Mouse (Mus musculus) stomach, postnatal 0 days (tissue): ENCODE data around the gene Osbpl11. TPM values are rescaled to one million over a fixed set of nuclear protein-coding genes. Genes with fewer than 3 reads are reported as not detected.
A peak's percentile ranks its signal among the peaks of the same experiment; 100 is the strongest.

Experiments used
- ATAC-seq: fragments of 200-750 bp; cut with Nextera tagmentation; 2 replicates; pipeline ENCODE4 v1.8.0; 2017; ENCODE audit not compliant: low FRiP score, low TSS enrichment
- DNase-seq: peaks from one replicate; pipeline ENCODE4 v3.0.0-alpha.2; 2016; ENCODE audit warnings: low spot score
- H3K27ac ChIP-seq: fragments of 300-500 bp; sonication (generic); replicated peaks from 2 replicates; pipeline ENCODE4 v1.5.1; 2014; ENCODE audit warnings: mild to moderate bottlenecking, control low read depth
- H3K27me3 ChIP-seq: fragments of 300-500 bp; sonication (generic); 2 replicates; pipeline ENCODE4 v1.6.1; 2014; ENCODE audit warnings: low read length; ENCODE audit not compliant: control insufficient read depth, insufficient read depth
- H3K36me3 ChIP-seq: fragments of 300-500 bp; sonication (generic); 2 replicates; pipeline ENCODE4 v1.6.1; 2014; ENCODE audit warnings: low read length, mixed read lengths; ENCODE audit not compliant: control insufficient read depth, insufficient read depth
- H3K4me1 ChIP-seq: fragments of 300-500 bp; sonication (generic); replicated peaks from 2 replicates; pipeline ENCODE4 v1.6.1; 2014; ENCODE audit warnings: antibody characterized with exemption; ENCODE audit not compliant: control insufficient read depth, insufficient read depth
- H3K4me2 ChIP-seq: fragments of 300-500 bp; sonication (generic); replicated peaks from 2 replicates; pipeline ENCODE4 v1.6.1; 2014; ENCODE audit warnings: low read depth, mild to moderate bottlenecking, control low read depth, moderate library complexity
- H3K4me3 ChIP-seq: fragments of 300-500 bp; sonication (generic); 2 replicates; pipeline ENCODE4 v1.5.1; 2014; ENCODE audit warnings: low read depth, low read length, control low read depth
- H3K9ac ChIP-seq: fragments of 300-500 bp; sonication (generic); 2 replicates; pipeline ENCODE4 v1.6.1; 2014; ENCODE audit warnings: mild to moderate bottlenecking, low read length, control low read depth, mixed read lengths
- H3K9me3 ChIP-seq: fragments of 300-500 bp; sonication (generic); 2 replicates; pipeline ENCODE4 v1.6.1; 2016; ENCODE audit warnings: low read length; ENCODE audit not compliant: control insufficient read depth
- CTCF ChIP-seq: IDR thresholded peaks from 2 replicates; pipeline ENCODE4 v1.5.1; 2016; ENCODE audit warnings: antibody characterized with exemption, low read depth, mild to moderate bottlenecking, moderate library complexity
- EP300 ChIP-seq: optimal IDR thresholded peaks from 2 replicates; pipeline ENCODE3; 2016; ENCODE audit warnings: antibody characterized with exemption
- WGBS: fragments of 180-500 bp; shearing (Covaris S2); extraction: QIAGEN DNeasy Blood & Tissue Kit; methylation state at CpG from one replicate; pipeline ENCODE4 v1.1.7; 2014; 5-methylcytosine and 5-hydroxymethylcytosine counted together
- polyA plus RNA-seq: library from polyadenylated mRNA; unstranded; fragments of >200 nt; fragmentation: Nextera tagmentation; extraction: Ambion mirVana; gene quantifications from 2 replicates; pipeline ENCODE4 v1.2.1, GENCODE M21; 2015

The Osbpl11 gene
- polyA plus RNA-seq, 1 experiment from 2014 or later, result 8.1 TPM

DNA sequence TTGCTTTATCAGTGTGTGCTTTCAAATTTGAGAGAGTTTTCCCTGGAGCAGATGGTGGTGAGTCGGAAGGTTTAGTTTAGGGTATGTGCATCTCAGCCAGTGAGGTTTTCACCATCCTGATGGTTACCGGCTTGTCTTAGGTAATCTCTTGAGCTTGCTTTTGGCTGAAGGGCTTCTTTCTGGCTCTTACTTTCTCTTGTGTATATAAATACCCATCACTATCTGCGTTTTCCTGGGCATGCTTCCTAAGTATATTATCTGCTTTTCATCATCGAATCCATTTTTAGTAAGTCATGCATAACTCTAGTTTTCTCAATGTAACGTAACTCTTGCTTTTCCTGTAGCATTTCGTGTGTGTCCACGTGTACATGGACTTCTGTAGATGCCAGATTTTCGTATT, 76.0 kb downstream of the Osbpl11 start:
- no peak for DNase-seq
- H3K9me3 ChIP-seq, result no peaks in the 10 kb centered on the region
- H3K36me3 ChIP-seq, result no peaks in the 10 kb centered on the region; the same call in 1 of the 2 replicates
- no peaks in the 10 kb centered on the region for H3K27me3 ChIP-seq
- no peak for ATAC-seq
- peak overlapping the region; percentile 40; the same call in 1 of the 2 replicates for H3K27ac ChIP-seq
- TF ChIP-seq CTCF (no peak), EP300 (no peak)
- no peak overlapping the region for H3K4me3 ChIP-seq
- 46% methylated on average over 8 of the region's 8 CpGs for WGBS
- H3K9ac ChIP-seq, result no peak overlapping the region
- H3K4me2 ChIP-seq, result no peak overlapping the region
- H3K4me1 ChIP-seq, result peaks cover 6% of the 10 kb centered on the region; the same call in 1 of the 2 replicates

DNA sequence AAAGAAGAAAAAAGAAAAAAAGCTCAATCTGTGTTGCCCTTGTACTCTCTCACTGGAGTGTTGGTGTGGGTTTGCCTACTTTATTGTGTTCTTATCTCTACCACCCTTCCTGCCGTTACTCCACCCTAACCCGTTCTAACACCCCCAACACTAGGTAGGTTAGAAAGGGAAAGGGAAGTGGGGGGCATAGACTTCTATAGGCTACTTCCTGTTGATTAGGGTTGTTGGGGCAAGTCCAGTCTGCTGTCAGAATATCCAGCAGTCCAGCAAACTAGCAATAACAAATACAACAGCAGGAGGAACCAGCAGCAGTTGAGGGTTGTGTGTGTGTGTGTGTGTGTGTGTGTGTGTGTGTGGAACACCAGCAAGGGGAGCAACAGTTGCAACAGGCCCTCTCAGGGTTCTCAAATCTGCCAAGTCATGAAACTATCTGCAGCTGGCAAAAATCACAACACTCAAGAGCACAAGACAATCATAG, 76.8 kb downstream of the Osbpl11 start:
- H3K9ac ChIP-seq, result no peak overlapping the region
- peaks cover 6% of the 10 kb centered on the region; the same call in 1 of the 2 replicates for H3K4me1 ChIP-seq
- H3K27me3 ChIP-seq, result no peaks in the 10 kb centered on the region
- no peak overlapping the region for H3K4me2 ChIP-seq
- TF ChIP-seq CTCF, result no peak
- no peak for TF ChIP-seq EP300
- ATAC-seq (peak; percentile 53), DNase-seq (no peak)
- H3K9me3 ChIP-seq, result no peaks in the 10 kb centered on the region
- H3K4me3 ChIP-seq, result no peak overlapping the region
- no peaks in the 10 kb centered on the region; the same call in 1 of the 2 replicates for H3K36me3 ChIP-seq
- WGBS, result 42% methylated on average over 2 of the region's 2 CpGs
- H3K27ac ChIP-seq, result peak overlapping the region; percentile 56; the same call in 1 of the 2 replicates

DNA sequence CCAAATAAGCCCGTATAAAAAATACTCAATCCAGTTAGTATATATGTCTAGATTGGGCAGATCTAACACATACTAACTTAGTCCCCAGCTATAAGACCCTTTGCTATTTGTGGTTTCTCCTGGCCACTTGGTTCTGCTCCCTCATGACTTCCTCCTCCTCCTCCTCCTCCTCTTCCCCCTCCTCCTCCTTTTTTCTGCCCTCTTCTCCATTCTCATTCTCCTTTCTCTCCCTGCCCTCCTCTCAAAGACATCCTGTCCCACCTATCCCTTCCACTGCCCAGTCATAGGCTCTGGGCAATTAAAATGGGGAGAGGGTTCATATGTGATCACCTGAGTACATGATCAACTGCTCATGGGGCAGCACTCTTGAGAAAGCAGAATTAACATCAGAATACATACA, 77.2 kb downstream of the Osbpl11 start:
- H3K9me3 ChIP-seq, result no peaks in the 10 kb centered on the region
- WGBS, result 54% methylated on average over 1 of the region's 1 CpGs

DNA sequence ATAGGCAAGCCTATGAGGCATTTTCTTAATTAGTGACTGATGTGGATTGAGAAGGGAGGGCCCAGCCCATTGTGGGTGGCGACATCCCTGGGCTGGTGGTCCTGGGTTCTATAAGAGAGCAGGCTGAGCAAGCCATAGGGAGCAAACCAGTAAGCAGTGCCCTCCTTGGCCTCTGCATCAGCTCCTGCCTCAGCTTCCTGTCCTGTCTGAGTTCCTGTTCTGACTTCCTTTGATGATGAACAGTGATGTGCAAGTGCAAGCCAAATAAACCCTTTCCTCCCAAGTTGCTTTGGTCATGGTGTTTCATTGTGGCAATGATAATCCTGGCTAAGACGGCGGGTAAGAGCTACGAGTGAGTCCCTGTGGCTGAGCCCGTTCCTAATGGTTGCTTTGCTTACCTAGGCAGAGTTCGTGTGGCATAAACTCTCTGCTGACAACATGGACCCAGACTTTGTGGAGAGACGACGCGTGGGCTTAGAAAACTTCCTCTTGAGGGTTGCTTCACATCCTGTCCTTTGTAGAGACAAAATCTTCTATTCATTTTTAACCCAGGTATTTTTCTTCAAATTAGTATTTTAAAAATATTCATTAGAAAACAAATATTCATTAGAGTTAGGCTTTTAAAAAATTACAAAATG, 82.9 kb downstream of the Osbpl11 start:
- Histone ChIP-seq H3K36me3 (peaks cover 7% of the 10 kb centered on the region), H3K9me3 (no peaks in the 10 kb centered on the region), H3K4me2 (no peak overlapping the region), H3K27me3 (no peaks in the 10 kb centered on the region), H3K4me1 (no peaks in the 10 kb centered on the region), H3K9ac (no peak overlapping the region), H3K27ac (no peak overlapping the region), H3K4me3 (no peak overlapping the region)
- DNase-seq (no peak), ATAC-seq (no peak)
- no peak for TF ChIP-seq CTCF
- TF ChIP-seq EP300, result no peak
- WGBS, result 87% methylated on average over 9 of the region's 9 CpGs

More for the DNA sequence above, 77.2 kb downstream of the Osbpl11 start:
- no peak for ATAC-seq
- no peak overlapping the region for H3K9ac ChIP-seq
- peaks cover 6% of the 10 kb centered on the region; the same call in 1 of the 2 replicates for H3K4me1 ChIP-seq
- no peak overlapping the region for H3K27ac ChIP-seq
- no peak overlapping the region for H3K4me3 ChIP-seq
- H3K27me3 ChIP-seq, result no peaks in the 10 kb centered on the region
- no peak for DNase-seq
- no peak overlapping the region for H3K4me2 ChIP-seq
- H3K36me3 ChIP-seq, result no peaks in the 10 kb centered on the region; the same call in 1 of the 2 replicates
- no peak for TF ChIP-seq EP300
- TF ChIP-seq CTCF, result no peak

DNA sequence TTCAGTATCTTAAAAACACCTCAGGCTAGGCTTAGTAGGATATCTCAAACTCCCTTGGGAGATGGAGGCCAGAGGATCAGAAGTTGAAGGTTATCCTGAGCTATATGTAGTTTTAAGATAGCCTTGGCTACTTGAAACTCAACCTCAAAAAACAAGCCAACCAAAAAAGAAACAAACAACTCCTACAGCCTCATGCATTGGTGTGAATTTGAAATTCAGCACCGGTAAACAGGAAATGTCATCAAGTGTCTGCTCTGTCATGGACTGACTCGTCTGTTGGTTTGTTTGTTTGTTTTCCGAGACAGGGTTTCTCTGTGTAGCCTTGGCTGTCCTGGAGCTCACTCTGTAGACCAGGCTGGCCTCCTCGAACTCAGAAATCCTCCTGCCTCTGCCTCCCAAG, 87.0 kb downstream of the Osbpl11 start:
- TF ChIP-seq CTCF (no peak), EP300 (no peak)
- Histone ChIP-seq H3K4me2 (no peak overlapping the region), H3K36me3 (peaks cover 7% of the 10 kb centered on the region), H3K27ac (no peak overlapping the region), H3K4me1 (no peaks in the 10 kb centered on the region), H3K27me3 (no peaks in the 10 kb centered on the region), H3K4me3 (no peak overlapping the region), H3K9ac (no peak overlapping the region), H3K9me3 (no peaks in the 10 kb centered on the region)
- ATAC-seq (no peak), DNase-seq (no peak)
- 92% methylated on average over 4 of the region's 4 CpGs for WGBS

DNA sequence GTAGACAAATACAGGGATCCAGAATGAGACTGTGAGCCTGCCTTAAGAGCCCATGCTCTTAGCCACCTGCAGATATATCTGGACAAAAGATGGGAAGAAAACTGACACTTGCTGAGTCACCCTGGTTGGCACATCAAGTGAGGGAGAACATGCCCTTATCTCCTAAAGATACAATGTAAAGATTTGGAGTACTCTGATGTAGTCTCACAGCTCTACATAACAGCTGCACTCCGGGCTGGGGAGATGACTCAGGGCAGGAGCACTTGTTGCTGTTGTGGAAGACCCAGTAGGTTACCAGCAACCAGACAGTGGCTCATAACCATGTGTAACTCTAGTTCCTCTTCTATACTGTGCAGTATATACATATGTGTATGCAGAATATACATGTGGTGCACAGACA, 98.2 kb downstream of the Osbpl11 start:
- H3K4me1 ChIP-seq, result no peaks in the 10 kb centered on the region
- H3K27me3 ChIP-seq, result no peaks in the 10 kb centered on the region
- H3K36me3 ChIP-seq, result peaks cover 24% of the 10 kb centered on the region
- ATAC-seq (no peak), DNase-seq (no peak)
- H3K27ac ChIP-seq, result no peak overlapping the region
- no peak overlapping the region for H3K9ac ChIP-seq
- H3K4me3 ChIP-seq, result no peak overlapping the region
- 67% methylated on average over 1 of the region's 1 CpGs for WGBS
- no peak for TF ChIP-seq CTCF
- no peak for TF ChIP-seq EP300
- H3K4me2 ChIP-seq, result no peak overlapping the region
- H3K9me3 ChIP-seq, result no peaks in the 10 kb centered on the region
